Mouse (Mus musculus): Measurements from ENCODE around the gene Rab6b. TPM values are rescaled to one million over a fixed set of nuclear protein-coding genes. Genes with fewer than 3 reads are reported as not detected.
"Not testable (repeated sequence)": the region's sequence is repeated elsewhere in the genome, so short reads cannot be mapped to it uniquely, and the experiment has no call there.

Rab6b gene
- total and polyA plus RNA-seq, 2 experiments from 2014 or later: 1.9 to 2.1 TPM

- Histone ChIP-seq H3K36me3 (replicated peaks; ENCODE audit: control insufficient read depth, insufficient read depth, low read length) (no peaks in the 10 kb centered on the region), H3K9me3 (replicated peaks; ENCODE audit: control insufficient read depth, low read length) (no peaks in the 10 kb centered on the region), H3K4me2 (ENCODE audit: low read depth, low read length) (no peak overlapping the region), H3K27me3 (ENCODE audit: control insufficient read depth, insufficient read depth, low read length) (no peaks in the 10 kb centered on the region), H3K4me1 (ENCODE audit: control insufficient read depth, insufficient read depth) (no peaks in the 10 kb centered on the region), H3K9ac (replicated peaks; ENCODE audit: low read depth, low read length) (no peak overlapping the region), H3K27ac (ENCODE audit: low read depth) (no peak overlapping the region), H3K4me3 (ENCODE audit: low read depth, low read length) (no peak overlapping the region)
- WGBS: 79% methylated on average over 10 of the region's 10 CpGs
- DNase-seq (ENCODE audit: low spot score) (no peak), ATAC-seq (ENCODE audit: insufficient read depth, low read depth) (no peak)
- no peak for TF ChIP-seq EP300 (IDR thresholded peaks at IDR 0.05; ENCODE audit: low read depth)
- TF ChIP-seq CTCF (IDR thresholded peaks at IDR 0.05; ENCODE audit: low read depth): no peak
These were observed 34.7 kb downstream of the Rab6b start for GRCm38 (mm10) chr9:103146257-103146656.

- ATAC-seq (ENCODE audit: insufficient read depth, low read depth) (no peak), DNase-seq (ENCODE audit: low spot score) (no peak)
- no peak for TF ChIP-seq CTCF (IDR thresholded peaks at IDR 0.05; ENCODE audit: low read depth)
- TF ChIP-seq EP300 (IDR thresholded peaks at IDR 0.05; ENCODE audit: low read depth): no peak
- H3K9me3 ChIP-seq (replicated peaks; ENCODE audit: control insufficient read depth, low read length): no peaks in the 10 kb centered on the region
- no peak overlapping the region for H3K9ac ChIP-seq (replicated peaks; ENCODE audit: low read depth, low read length)
- no peak overlapping the region for H3K4me2 ChIP-seq (ENCODE audit: low read depth, low read length)
- no peaks in the 10 kb centered on the region for H3K36me3 ChIP-seq (replicated peaks; ENCODE audit: control insufficient read depth, insufficient read depth, low read length)
- no peaks in the 10 kb centered on the region for H3K27me3 ChIP-seq (ENCODE audit: control insufficient read depth, insufficient read depth, low read length)
- H3K27ac ChIP-seq (ENCODE audit: low read depth): no peak overlapping the region
- H3K4me1 ChIP-seq (ENCODE audit: control insufficient read depth, insufficient read depth): no peaks in the 10 kb centered on the region
- WGBS: 49% methylated on average over 9 of the region's 9 CpGs
- no peak overlapping the region for H3K4me3 ChIP-seq (ENCODE audit: low read depth, low read length)
These were observed 35.1 kb downstream of the Rab6b start for GRCm38 (mm10) chr9:103146703-103147102.

DNA sequence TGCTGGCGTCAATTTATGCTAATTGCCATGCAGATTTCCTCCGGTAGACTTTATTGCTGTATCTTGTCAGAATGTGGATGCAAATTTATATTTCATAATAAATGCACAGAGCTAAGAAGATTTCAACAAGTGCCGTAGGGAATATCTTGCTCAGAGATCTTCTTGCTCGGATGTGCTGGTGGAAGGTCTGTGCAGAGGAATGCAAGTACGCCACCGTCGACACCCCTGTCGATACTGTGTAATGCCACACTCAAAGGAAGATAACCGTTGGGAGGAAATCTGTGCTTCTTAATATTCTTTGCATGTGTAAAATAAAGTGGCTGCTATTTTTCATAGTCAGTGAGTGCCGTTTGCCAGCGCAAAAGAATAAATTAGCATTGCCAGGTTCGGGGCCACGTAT is 35.5 kb downstream of the Rab6b start:
- ATAC-seq (ENCODE audit: insufficient read depth, low read depth) (no peak), DNase-seq (ENCODE audit: low spot score) (no peak)
- Histone ChIP-seq H3K27ac (ENCODE audit: low read depth) (no peak overlapping the region), H3K4me2 (ENCODE audit: low read depth, low read length) (no peak overlapping the region), H3K36me3 (replicated peaks; ENCODE audit: control insufficient read depth, insufficient read depth, low read length) (no peaks in the 10 kb centered on the region), H3K9me3 (replicated peaks; ENCODE audit: control insufficient read depth, low read length) (no peaks in the 10 kb centered on the region), H3K27me3 (ENCODE audit: control insufficient read depth, insufficient read depth, low read length) (no peaks in the 10 kb centered on the region), H3K4me3 (ENCODE audit: low read depth, low read length) (no peak overlapping the region), H3K9ac (replicated peaks; ENCODE audit: low read depth, low read length) (no peak overlapping the region), H3K4me1 (ENCODE audit: control insufficient read depth, insufficient read depth) (no peaks in the 10 kb centered on the region)
- TF ChIP-seq CTCF (IDR thresholded peaks at IDR 0.05; ENCODE audit: low read depth) (no peak), EP300 (IDR thresholded peaks at IDR 0.05; ENCODE audit: low read depth) (no peak)
- 53% methylated on average over 13 of the region's 13 CpGs for WGBS

DNA sequence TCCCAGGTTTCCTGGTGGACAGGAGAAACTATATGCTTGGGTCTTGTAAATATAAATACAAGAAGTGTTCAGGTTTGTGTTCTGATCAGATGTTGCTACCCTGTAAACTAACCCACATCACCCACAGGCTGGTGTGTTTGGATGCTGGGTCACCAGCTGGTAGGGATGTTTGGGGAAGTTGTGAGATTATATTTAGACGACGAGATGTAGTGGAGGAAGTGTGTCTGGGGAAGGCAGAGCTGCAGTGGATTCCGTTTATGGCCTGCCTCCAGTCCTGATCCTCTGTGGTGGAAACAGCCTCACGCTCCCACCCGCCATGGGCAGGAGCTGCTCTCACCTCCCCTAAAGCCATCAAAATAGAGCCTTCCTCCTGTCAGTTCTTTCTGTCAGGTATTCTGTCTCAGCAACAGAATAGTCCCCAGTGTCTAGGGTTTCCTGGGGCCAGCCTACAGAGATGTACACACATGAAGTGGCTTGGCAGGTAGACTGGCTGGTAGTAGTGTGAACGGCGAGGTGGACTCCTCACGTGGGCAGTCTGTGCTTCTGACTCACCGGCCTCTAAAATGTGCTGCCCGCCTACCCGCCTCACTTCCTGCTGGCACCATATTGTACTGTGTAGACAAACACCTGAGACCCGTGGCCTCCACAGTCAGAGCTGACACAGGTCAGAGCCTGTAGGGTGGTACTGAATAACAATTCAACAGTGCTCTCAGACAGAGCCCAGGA is 37.6 kb downstream of the Rab6b start:
- ATAC-seq (ENCODE audit: insufficient read depth, low read depth) (no peak), DNase-seq (ENCODE audit: low spot score) (no peak)
- TF ChIP-seq EP300 (IDR thresholded peaks at IDR 0.05; ENCODE audit: low read depth) (no peak), CTCF (IDR thresholded peaks at IDR 0.05; ENCODE audit: low read depth) (no peak)
- no peaks in the 10 kb centered on the region for H3K36me3 ChIP-seq (replicated peaks; ENCODE audit: control insufficient read depth, insufficient read depth, low read length)
- no peak overlapping the region for H3K27ac ChIP-seq (ENCODE audit: low read depth)
- WGBS: 77% methylated on average over 12 of the region's 12 CpGs
- no peaks in the 10 kb centered on the region for H3K27me3 ChIP-seq (ENCODE audit: control insufficient read depth, insufficient read depth, low read length)
- no peak overlapping the region for H3K9ac ChIP-seq (replicated peaks; ENCODE audit: low read depth, low read length)
- no peak overlapping the region for H3K4me2 ChIP-seq (ENCODE audit: low read depth, low read length)
- no peak overlapping the region for H3K4me3 ChIP-seq (ENCODE audit: low read depth, low read length)
- no peaks in the 10 kb centered on the region for H3K9me3 ChIP-seq (replicated peaks; ENCODE audit: control insufficient read depth, low read length)
- H3K4me1 ChIP-seq (ENCODE audit: control insufficient read depth, insufficient read depth): no peaks in the 10 kb centered on the region

- no peaks in the 10 kb centered on the region for H3K27me3 ChIP-seq (ENCODE audit: control insufficient read depth, insufficient read depth, low read length)
- TF ChIP-seq CTCF (IDR thresholded peaks at IDR 0.05; ENCODE audit: low read depth): no peak
- no peak for TF ChIP-seq EP300 (IDR thresholded peaks at IDR 0.05; ENCODE audit: low read depth)
- H3K9me3 ChIP-seq (replicated peaks; ENCODE audit: control insufficient read depth, low read length): no peaks in the 10 kb centered on the region
- WGBS: 79% methylated on average over 5 of the region's 5 CpGs
- DNase-seq (ENCODE audit: low spot score) (no peak), ATAC-seq (ENCODE audit: insufficient read depth, low read depth) (no peak)
- no peak overlapping the region for H3K9ac ChIP-seq (replicated peaks; ENCODE audit: low read depth, low read length)
- H3K4me3 ChIP-seq (ENCODE audit: low read depth, low read length): no peak overlapping the region
- no peaks in the 10 kb centered on the region for H3K36me3 ChIP-seq (replicated peaks; ENCODE audit: control insufficient read depth, insufficient read depth, low read length)
- H3K4me1 ChIP-seq (ENCODE audit: control insufficient read depth, insufficient read depth): no peaks in the 10 kb centered on the region
- H3K27ac ChIP-seq (ENCODE audit: low read depth): no peak overlapping the region
- H3K4me2 ChIP-seq (ENCODE audit: low read depth, low read length): no peak overlapping the region
These were observed 41.7 kb downstream of the Rab6b start for GRCm38 (mm10) chr9:103153286-103153685.

DNA sequence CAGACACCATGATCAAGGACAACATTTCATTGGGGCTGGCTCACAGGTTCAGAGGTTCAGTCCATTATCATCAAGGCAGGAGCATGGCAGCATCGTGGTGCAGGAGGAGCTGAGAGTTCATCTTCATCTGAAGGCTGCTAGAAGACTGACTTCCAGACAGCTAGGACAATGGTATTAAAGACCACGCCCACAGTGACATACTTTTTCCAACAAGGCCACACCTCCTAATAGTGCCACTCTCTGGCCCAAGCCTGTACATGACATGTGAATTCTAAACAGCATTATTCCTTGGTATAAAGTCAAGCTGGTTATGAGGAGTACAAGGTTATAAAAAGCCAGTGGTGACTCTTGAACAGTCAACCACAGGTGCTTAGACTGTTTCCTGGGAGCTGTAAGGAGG is 43.0 kb downstream of the Rab6b start:
- ATAC-seq (ENCODE audit: insufficient read depth, low read depth) (no peak), DNase-seq (ENCODE audit: low spot score) (no peak)
- Histone ChIP-seq H3K4me1 (ENCODE audit: control insufficient read depth, insufficient read depth) (no peaks in the 10 kb centered on the region), H3K9me3 (replicated peaks; ENCODE audit: control insufficient read depth, low read length) (no peaks in the 10 kb centered on the region), H3K4me2 (ENCODE audit: low read depth, low read length) (no peak overlapping the region), H3K27me3 (ENCODE audit: control insufficient read depth, insufficient read depth, low read length) (no peaks in the 10 kb centered on the region), H3K27ac (ENCODE audit: low read depth) (no peak overlapping the region), H3K4me3 (ENCODE audit: low read depth, low read length) (no peak overlapping the region), H3K36me3 (replicated peaks; ENCODE audit: control insufficient read depth, insufficient read depth, low read length) (no peaks in the 10 kb centered on the region), H3K9ac (replicated peaks; ENCODE audit: low read depth, low read length) (no peak overlapping the region)
- 69% methylated on average over 2 of the region's 2 CpGs for WGBS
- TF ChIP-seq EP300 (IDR thresholded peaks at IDR 0.05; ENCODE audit: low read depth) (no peak), CTCF (IDR thresholded peaks at IDR 0.05; ENCODE audit: low read depth) (no peak)

DNA sequence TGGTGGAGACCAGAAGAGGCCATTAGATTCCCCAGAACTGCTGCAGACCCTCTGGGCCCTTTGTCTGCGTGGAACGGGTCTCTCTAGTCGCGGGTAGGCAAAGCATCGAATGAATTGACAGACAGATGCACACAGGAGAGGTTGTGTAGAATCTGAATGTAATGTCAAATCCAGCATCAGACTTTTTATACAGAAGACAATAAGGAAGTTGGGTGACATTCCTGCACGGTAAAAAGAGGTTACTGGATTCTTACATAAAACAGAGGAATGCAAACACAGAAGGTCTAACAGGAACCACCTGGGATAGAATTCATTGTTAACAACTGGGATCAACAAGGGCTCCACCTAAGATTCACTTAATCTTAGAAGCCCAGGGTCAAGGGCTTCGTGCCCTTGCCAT is 43.6 kb downstream of the Rab6b start:
- not testable (repeated sequence) for ATAC-seq (ENCODE audit: insufficient read depth, low read depth); DNase-seq (ENCODE audit: low spot score); H3K4me1 ChIP-seq (ENCODE audit: control insufficient read depth, insufficient read depth); H3K9me3 ChIP-seq (replicated peaks; ENCODE audit: control insufficient read depth, low read length); H3K4me3 ChIP-seq (ENCODE audit: low read depth, low read length); H3K9ac ChIP-seq (replicated peaks; ENCODE audit: low read depth, low read length); H3K27ac ChIP-seq (ENCODE audit: low read depth); H3K4me2 ChIP-seq (ENCODE audit: low read depth, low read length); H3K36me3 ChIP-seq (replicated peaks; ENCODE audit: control insufficient read depth, insufficient read depth, low read length); H3K27me3 ChIP-seq (ENCODE audit: control insufficient read depth, insufficient read depth, low read length)
- WGBS: 82% methylated on average over 7 of the region's 7 CpGs
